Comparison of ENCODE assay signal across 8 mouse cellular contexts in the genomic region with DNA sequence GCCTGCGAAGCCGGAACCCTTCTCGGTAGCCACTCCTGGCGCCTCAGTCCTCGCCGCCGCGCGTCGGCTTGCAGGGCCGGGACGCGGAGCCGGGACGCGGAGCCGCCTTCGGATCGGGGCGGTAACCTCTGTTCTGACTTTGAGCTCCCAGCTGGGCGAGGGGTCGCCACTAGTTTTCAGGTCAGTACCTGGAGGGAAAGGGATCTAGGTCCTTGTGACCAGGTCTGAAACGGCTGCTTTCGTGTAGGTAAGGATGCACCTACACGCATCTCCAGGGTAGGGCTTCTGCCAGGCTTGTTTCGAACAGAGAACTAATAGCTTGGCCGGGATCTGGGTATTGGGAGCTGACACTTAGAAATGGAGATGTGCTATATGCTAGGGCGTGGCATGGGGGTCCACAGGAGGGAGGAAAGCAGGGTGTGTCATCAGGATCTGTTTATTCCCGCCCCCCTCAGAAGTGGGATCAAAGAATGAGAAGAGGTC. TPM values are rescaled to one million over a fixed set of nuclear protein-coding genes. Genes with fewer than 3 reads are reported as not detected.
DNase-seq lines count a peak whose midpoint lies in the region; ATAC-seq and TF ChIP-seq lines count a peak whose summit lies in the region.

No protein-coding gene starts in this region.

- H3K4me2 ChIP-seq in heart, embryonic 13.5 days: peak overlapping the region; percentile 92
- H3K4me2 ChIP-seq in forebrain, embryonic 14.5 days (ENCODE audit: low read length): peak overlapping the region; percentile 66
- H3K4me2 ChIP-seq in liver, embryonic 16.5 days (ENCODE audit: low read depth, low read length): peak overlapping the region; percentile 81

- H3K36me3 ChIP-seq in heart, embryonic 13.5 days: peaks cover 17% of the 10 kb centered on the region
- H3K36me3 ChIP-seq in G1E (replicated peaks): peaks cover 24% of the 10 kb centered on the region
- 0 out of 2 replicates have a peak, but pooled peaks cover 5% of the 10 kb centered on the region for H3K36me3 ChIP-seq in forebrain, embryonic 14.5 days (ENCODE audit: control insufficient read depth, insufficient read depth, low read length)
- peaks cover 4% of the 10 kb centered on the region; the same call in 1 of the 2 replicates for H3K36me3 ChIP-seq in liver, embryonic 16.5 days (ENCODE audit: control insufficient read depth, insufficient read depth)

- no peaks in the 10 kb centered on the region for H3K9me3 ChIP-seq in heart, embryonic 13.5 days
- H3K9me3 ChIP-seq in G1E (replicated peaks): no peaks in the 10 kb centered on the region
- H3K9me3 ChIP-seq in forebrain, embryonic 14.5 days (replicated peaks; ENCODE audit: control insufficient read depth, low read length): no peaks in the 10 kb centered on the region
- no peaks in the 10 kb centered on the region for H3K9me3 ChIP-seq in liver, embryonic 16.5 days (replicated peaks; ENCODE audit: control insufficient read depth, low read length)

- H3K4me1 ChIP-seq in heart, embryonic 13.5 days: peaks cover 29% of the 10 kb centered on the region
- H3K4me1 ChIP-seq in G1E (ENCODE audit: insufficient read depth, low read depth, low read length): peaks cover 28% of the 10 kb centered on the region
- peaks cover 10% of the 10 kb centered on the region for H3K4me1 ChIP-seq in forebrain, embryonic 14.5 days (ENCODE audit: control insufficient read depth, insufficient read depth, low read length)
- peaks cover 8% of the 10 kb centered on the region for H3K4me1 ChIP-seq in liver, embryonic 16.5 days (ENCODE audit: control insufficient read depth, low read depth, low read length)

- WGBS in heart, embryonic 13.5 days: 0% methylated on average over 29 of the region's 29 CpGs
- WGBS in forebrain, embryonic 14.5 days: under 1% methylated on average over 29 of the region's 29 CpGs
- WGBS in liver, embryonic 16.5 days (ENCODE audit: insufficient replicate concordance): 0% methylated on average over 29 of the region's 29 CpGs

- no peaks in the 10 kb centered on the region for H3K27me3 ChIP-seq in heart, embryonic 13.5 days (replicated peaks)
- peaks cover 7% of the 10 kb centered on the region; the same call in 1 of the 2 replicates for H3K27me3 ChIP-seq in G1E (ENCODE audit: insufficient read depth, low read length)
- no peaks in the 10 kb centered on the region for H3K27me3 ChIP-seq in forebrain, embryonic 14.5 days (replicated peaks; ENCODE audit: control insufficient read depth, insufficient read depth, low read length)
- no peaks in the 10 kb centered on the region for H3K27me3 ChIP-seq in liver, embryonic 16.5 days (ENCODE audit: control insufficient read depth, insufficient read depth, low read depth, low read length)

- intact Hi-C loops in heart, postnatal 36 days (cut with DNase I): no loop called here
- intact Hi-C loops in left cerebral cortex, postnatal 36 days (cut with DNase I): no loop called here

- DNase-seq in heart, postnatal 36 days: no peak
- peak; percentile 14 for DNase-seq in G1E (ENCODE audit: low spot score)
- no peak for DNase-seq in forebrain, embryonic 14.5 days (ENCODE audit: low spot score)
- no peak for DNase-seq in left cerebral cortex, postnatal 36 days (ENCODE audit: low spot score in 2 of 2)
- no peak for DNase-seq in right cerebral cortex, postnatal 10 days (ENCODE audit: low spot score in 2 of 2)
- no peak for DNase-seq in embryo, embryonic 11 days

- peak overlapping the region; percentile 79 for H3K27ac ChIP-seq in heart, embryonic 13.5 days (replicated peaks)
- H3K27ac ChIP-seq in forebrain, embryonic 14.5 days (ENCODE audit: low read depth, low read length): peak overlapping the region; percentile 49
- H3K27ac ChIP-seq in liver, embryonic 16.5 days (ENCODE audit: low read length): peak overlapping the region; percentile 82

- H3K9ac ChIP-seq in heart, embryonic 13.5 days: peak overlapping the region; percentile 91
- peak overlapping the region; percentile 68 for H3K9ac ChIP-seq in forebrain, embryonic 14.5 days (ENCODE audit: low read length)
- H3K9ac ChIP-seq in liver, embryonic 16.5 days (ENCODE audit: low read depth, low read length): peak overlapping the region; percentile 89

- TF ChIP-seq CTCF in G1E (IDR thresholded peaks at IDR 0.05; ENCODE audit: low read depth, low read length): no peak

- peak overlapping the region; percentile 96 for H3K4me3 ChIP-seq in heart, embryonic 13.5 days
- peak overlapping the region; percentile 81 for H3K4me3 ChIP-seq in G1E (ENCODE audit: low read depth, low read length)
- peak overlapping the region; percentile 74 for H3K4me3 ChIP-seq in forebrain, embryonic 14.5 days (ENCODE audit: low read depth, low read length)
- peak overlapping the region; percentile 90 for H3K4me3 ChIP-seq in liver, embryonic 16.5 days (ENCODE audit: low read depth, low read length)

- ATAC-seq in heart, embryonic 13.5 days (ENCODE audit: extremely low read depth, insufficient number of reproducible peaks, low FRiP score, low TSS enrichment): peak; percentile 21; the same call in 1 of the 2 replicates
- ATAC-seq in G1E (ENCODE audit: extremely low read depth, insufficient number of reproducible peaks, low FRiP score, poor library complexity, severe bottlenecking): peak; percentile 15; the same call in 1 of the 2 replicates
- peak; percentile 49; the same call in 1 of the 2 replicates for ATAC-seq in forebrain, embryonic 14.5 days
- ATAC-seq in liver, embryonic 16.5 days (ENCODE audit: low read depth): peak; percentile 81

RNA-seq across cellular contexts. Expression of a gene that starts 0.4 kb away (rescaled TPM):
- polyA plus RNA-seq in heart, embryonic 13.5 days (2015; fragmentation: Nextera tagmentation; extraction: Ambion mirVana): 16.4 and 16.6 TPM in 2 replicates
- 1 to 10 TPM; 4.1 to 5.0 TPM for total RNA-seq in heart, postnatal 36 days (2021)
- total RNA-seq in G1E (2014; fragmentation: Nextera tagmentation): 86.1 and 93.9 TPM in 2 replicates
- total RNA-seq in G1E (2017): 41.1 and 49.8 TPM in 2 replicates
- 3.3 and 3.4 TPM in 2 replicates for polyA plus RNA-seq in G1E (2012)
- polyA plus RNA-seq in forebrain, embryonic 14.5 days (2014; fragmentation: Nextera tagmentation; extraction: Ambion mirVana): 11.0 and 12.2 TPM in 2 replicates
- polyA plus RNA-seq in liver, embryonic 16.5 days (2015; fragmentation: Nextera tagmentation; extraction: Ambion mirVana): 7.4 and 8.4 TPM in 2 replicates
- total RNA-seq in left cerebral cortex, postnatal 36 days (2021): under 1 TPM; 0.49 to 0.57 TPM

RNA-seq across cellular contexts. Expression of a gene that starts 22.6 kb away (rescaled TPM):
- 8.7 and 9.8 TPM in 2 replicates for polyA plus RNA-seq in heart, embryonic 13.5 days (2015; fragmentation: Nextera tagmentation; extraction: Ambion mirVana)
- total RNA-seq in heart, postnatal 36 days (2021): 1 to 10 TPM; 4.9 to 7.2 TPM
- total RNA-seq in G1E (2014; fragmentation: Nextera tagmentation) (26.4 and 30.6 TPM in 2 replicates), G1E (2017) (44.0 and 52.7 TPM in 2 replicates)
- 18.2 and 18.7 TPM in 2 replicates for polyA plus RNA-seq in G1E (2012)
- polyA plus RNA-seq in forebrain, embryonic 14.5 days (2014; fragmentation: Nextera tagmentation; extraction: Ambion mirVana): 22.1 and 22.6 TPM in 2 replicates
- 2.7 and 2.8 TPM in 2 replicates for polyA plus RNA-seq in liver, embryonic 16.5 days (2015; fragmentation: Nextera tagmentation; extraction: Ambion mirVana)
- total RNA-seq in left cerebral cortex, postnatal 36 days (2021): 10 to 100 TPM; 12.6 to 22.0 TPM

RNA-seq across cellular contexts. Expression of a gene that starts 33.6 kb away (rescaled TPM):
- polyA plus RNA-seq in heart, embryonic 13.5 days (2015; fragmentation: Nextera tagmentation; extraction: Ambion mirVana): 0.41 and 0.43 TPM in 2 replicates
- total RNA-seq in heart, postnatal 36 days (2021): 10 to 100 TPM; 10.4 to 13.0 TPM
- total RNA-seq in G1E (2014; fragmentation: Nextera tagmentation): not detected in 2 replicates
- total RNA-seq in G1E (2017): 0.06 and 0.16 TPM in 2 replicates
- polyA plus RNA-seq in G1E (2012): not detected in 2 replicates
- polyA plus RNA-seq in forebrain, embryonic 14.5 days (2014; fragmentation: Nextera tagmentation; extraction: Ambion mirVana): 0.08 and 0.19 TPM in 2 replicates
- polyA plus RNA-seq in liver, embryonic 16.5 days (2015; fragmentation: Nextera tagmentation; extraction: Ambion mirVana): 0.36 and 0.44 TPM in 2 replicates
- total RNA-seq in left cerebral cortex, postnatal 36 days (2021): 1 to 10 TPM; 2.9 to 4.3 TPM

Comparison
In these comparisons a context has a peak if more than half of its experiments do, and no peak if none do; other contexts are left out.
1. ATAC-seq: peak in every context shown above with its lines; median percentile 81 in liver, embryonic 16.5 days; 49 in forebrain, embryonic 14.5 days; 21 in heart, embryonic 13.5 days; 15 in G1E.